Mouse (Mus musculus): ENCODE measurements around the gene Rusc2.

DNA sequence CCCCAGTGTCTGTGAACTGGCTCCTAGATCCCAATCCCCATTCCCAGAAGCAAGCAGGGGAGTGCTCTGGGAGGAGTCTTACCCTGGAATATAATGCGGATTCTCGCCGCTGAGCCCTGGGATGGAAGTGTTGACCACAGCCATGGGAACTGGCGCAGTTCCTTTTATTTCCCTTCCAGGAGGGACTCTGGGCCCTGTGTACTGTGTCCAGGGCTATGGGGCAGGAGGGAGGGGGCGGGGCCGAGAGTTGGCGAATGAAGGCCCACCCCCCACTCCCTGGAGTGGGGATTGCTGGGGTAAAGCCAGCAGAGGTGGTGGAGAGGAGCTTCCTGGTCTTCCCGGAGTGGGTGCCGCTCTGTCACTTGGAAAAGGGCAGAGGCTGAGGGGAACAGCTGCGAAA is 47.2 kb downstream of the Rusc2 start, which contains the start of gene Fam166b:
- no peak for TF ChIP-seq POLR2A (IDR thresholded peaks at IDR 0.05; ENCODE audit: borderline replicate concordance, control insufficient read depth, low read depth, low read length)
- no peak for TF ChIP-seq CTCF (IDR thresholded peaks at IDR 0.05; ENCODE audit: control insufficient read depth, insufficient read depth, low read length)
